Mouse (Mus musculus) limb, embryonic 11.5 days (tissue): ENCODE data around the gene Gm9821. TPM values are rescaled to one million over a fixed set of nuclear protein-coding genes. Genes with fewer than 3 reads are reported as not detected.

Experiments
- ATAC-seq: fragments of 200-750 bp; cut with Nextera tagmentation; 2 replicates; pipeline ENCODE4 v1.8.0; 2017; ENCODE audit warnings: low read depth; ENCODE audit not compliant: insufficient number of reproducible peaks, low FRiP score, low TSS enrichment
- DNase-seq: peaks from one replicate; pipeline ENCODE4 v3.0.0-alpha.2; 2015; ENCODE audit warnings: low spot score
- H3K27ac ChIP-seq: fragments of 300-500 bp; sonication (generic); replicated peaks from 2 replicates; pipeline ENCODE4 v1.5.1; 2014; ENCODE audit warnings: low read depth, mild to moderate bottlenecking, low read length
- H3K27me3 ChIP-seq: fragments of 300-500 bp; sonication (generic); 2 replicates; pipeline ENCODE4 v1.6.1; 2014; ENCODE audit warnings: mild to moderate bottlenecking, low read length, mixed read lengths; ENCODE audit not compliant: control insufficient read depth, insufficient read depth
- H3K36me3 ChIP-seq: fragments of 300-500 bp; sonication (generic); 2 replicates; pipeline ENCODE4 v1.6.1; 2014; ENCODE audit warnings: mild to moderate bottlenecking, low read length, moderate library complexity, mixed read lengths; ENCODE audit not compliant: control insufficient read depth, insufficient read depth
- H3K4me1 ChIP-seq: fragments of 300-500 bp; sonication (generic); 2 replicates; pipeline ENCODE4 v1.6.1; 2014; ENCODE audit warnings: low read length, mixed read lengths; ENCODE audit not compliant: control insufficient read depth, insufficient read depth
- H3K4me2 ChIP-seq: fragments of 300-500 bp; sonication (generic); 2 replicates; pipeline ENCODE4 v1.6.1; 2014; ENCODE audit warnings: low read depth, mild to moderate bottlenecking, moderate library complexity; ENCODE audit not compliant: severe bottlenecking
- H3K4me3 ChIP-seq: fragments of 300-500 bp; sonication (generic); 2 replicates; pipeline ENCODE4 v1.5.1; 2014; ENCODE audit warnings: low read depth, low read length
- H3K9ac ChIP-seq: fragments of 300-500 bp; sonication (generic); 2 replicates; pipeline ENCODE4 v1.6.1; 2014; ENCODE audit warnings: mild to moderate bottlenecking, low read length
- H3K9me3 ChIP-seq: fragments of 300-500 bp; sonication (generic); 2 replicates; pipeline ENCODE4 v1.6.1; 2016; ENCODE audit warnings: low read length; ENCODE audit not compliant: control insufficient read depth
- WGBS: fragments of 180-500 bp; shearing (Covaris S2); extraction: QIAGEN DNeasy Blood & Tissue Kit; methylation state at CpG from one replicate; pipeline ENCODE4 v1.1.7; 2014; 5-methylcytosine and 5-hydroxymethylcytosine counted together
- polyA plus RNA-seq: library from polyadenylated mRNA; unstranded; fragments of >200 nt; fragmentation: Nextera tagmentation; extraction: Ambion mirVana; gene quantifications from 2 replicates; pipeline ENCODE4 v1.2.1, GENCODE M21; 2014

Gene Gm9821
- polyA plus RNA-seq, 1 experiment from 2014 or later = 0.32 TPM

GRCm38 (mm10) chr2:91929455-91929854, 16.0 kb upstream of the Gm9821 start:
- Histone ChIP-seq H3K4me1 (peaks cover 23% of the 10 kb centered on the region), H3K27me3 (0 out of 2 replicates have a peak, but pooled peaks cover 3% of the 10 kb centered on the region), H3K9me3 (no peaks in the 10 kb centered on the region), H3K4me3 (peak overlapping the region; percentile 58), H3K4me2 (peak overlapping the region; percentile 73), H3K9ac (no peak overlapping the region; the same call in 1 of the 2 replicates), H3K36me3 (no peaks in the 10 kb centered on the region), H3K27ac (no peak overlapping the region)
- 51% methylated on average over 3 of the region's 3 CpGs for WGBS
- ATAC-seq = no peak
- no peak for DNase-seq

DNA sequence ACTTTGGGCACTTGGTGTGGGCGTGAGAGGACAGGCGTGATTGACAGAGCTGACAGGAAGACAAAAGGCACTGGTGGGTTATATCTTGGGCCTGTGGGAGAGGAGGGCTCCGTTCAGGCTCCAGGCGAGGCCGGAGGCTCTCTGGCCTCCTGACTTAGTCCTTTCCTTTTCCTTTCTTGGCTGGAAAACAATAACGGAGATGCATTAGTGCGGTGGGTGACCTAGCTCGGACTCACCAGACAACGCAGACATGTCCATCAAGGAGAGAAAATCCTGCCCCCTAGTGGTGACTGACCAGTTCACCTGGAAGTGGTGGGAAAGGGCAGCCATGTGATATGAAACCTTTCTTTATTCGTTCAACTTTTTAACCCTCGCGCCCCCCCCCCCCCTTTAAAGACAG, 15.6 kb upstream of the Gm9821 start:
- peaks cover 28% of the 10 kb centered on the region for H3K4me1 ChIP-seq
- peak overlapping the region; percentile 97; the same call in 1 of the 2 replicates for H3K27ac ChIP-seq

GRCm38 (mm10) chr2:91930761-91931291, 14.7 kb upstream of the Gm9821 start:
- peaks cover 28% of the 10 kb centered on the region for H3K4me1 ChIP-seq
- peak overlapping the region; percentile 97 for H3K27ac ChIP-seq
- WGBS = under 1% methylated on average over 23 of the region's 23 CpGs
- H3K9ac ChIP-seq = peak overlapping the region; percentile 88
- DNase-seq (peak; percentile 67), ATAC-seq (no peak)
- peak overlapping the region; percentile 58 for H3K4me3 ChIP-seq
- peak overlapping the region; percentile 73 for H3K4me2 ChIP-seq
- H3K27me3 ChIP-seq = no peaks in the 10 kb centered on the region
- 0 out of 2 replicates have a peak, but pooled peaks cover 3% of the 10 kb centered on the region for H3K36me3 ChIP-seq
- H3K9me3 ChIP-seq = no peaks in the 10 kb centered on the region

More for the DNA sequence above, 15.6 kb upstream of the Gm9821 start:
- H3K4me3 ChIP-seq = peak overlapping the region; percentile 58
- H3K9me3 ChIP-seq = no peaks in the 10 kb centered on the region
- peak overlapping the region; percentile 73 for H3K4me2 ChIP-seq
- WGBS = 8% methylated on average over 12 of the region's 12 CpGs
- H3K27me3 ChIP-seq = 0 out of 2 replicates have a peak, but pooled peaks cover under 1% of the 10 kb centered on the region
- peak; percentile 88 for DNase-seq
- 0 out of 2 replicates have a peak, but pooled peaks cover under 1% of the 10 kb centered on the region for H3K36me3 ChIP-seq
- H3K9ac ChIP-seq = peak overlapping the region; percentile 88
- no peak for ATAC-seq

GRCm38 (mm10) chr2:91931328-91932159, 14.0 kb upstream of the Gm9821 start:
- Histone ChIP-seq H3K27me3 (no peaks in the 10 kb centered on the region), H3K9ac (peak overlapping the region; percentile 88), H3K9me3 (no peaks in the 10 kb centered on the region), H3K4me1 (peaks cover 28% of the 10 kb centered on the region), H3K27ac (peak overlapping the region; percentile 97), H3K4me2 (peak overlapping the region; percentile 73), H3K36me3 (0 out of 2 replicates have a peak, but pooled peaks cover 7% of the 10 kb centered on the region), H3K4me3 (peak overlapping the region; percentile 58)
- peak; percentile 93 for DNase-seq
- ATAC-seq = peak; percentile 64
- WGBS = under 1% methylated on average over 50 of the region's 50 CpGs

DNA sequence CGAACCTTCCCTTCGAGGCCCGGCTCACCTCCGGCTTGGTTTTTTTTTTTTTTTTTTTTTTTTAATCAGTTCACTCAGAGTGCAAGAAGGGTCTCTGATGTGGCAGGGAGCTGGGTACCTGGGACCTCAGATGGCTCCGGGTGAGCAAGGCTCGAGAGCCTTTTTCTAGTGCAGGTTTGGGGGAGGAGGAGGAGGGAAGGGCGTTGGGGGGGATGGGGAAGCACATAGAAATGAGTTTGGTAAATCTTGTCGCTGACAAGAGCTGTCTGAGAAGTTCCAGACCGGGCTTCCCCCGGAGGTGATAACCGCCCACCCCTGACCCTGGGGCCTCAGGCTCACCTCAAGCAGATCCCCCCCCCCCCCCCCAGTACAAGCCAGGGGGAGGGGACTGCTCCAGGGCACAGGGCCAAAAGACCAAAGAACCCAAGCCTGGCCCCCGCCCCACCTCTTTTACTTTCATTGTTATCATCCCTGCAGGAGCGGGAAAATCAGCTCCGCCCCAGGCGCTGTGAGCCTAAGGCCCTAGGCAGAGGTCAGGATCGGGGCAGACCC, 13.3 kb upstream of the Gm9821 start, which contains the start of gene Mdk:
TSS of gene Mdk (minus strand) at position 138 of the 552 bp plus-strand sequence.
- Histone ChIP-seq H3K27ac (peak within 1 kb of the TSS; percentile 97), H3K9ac (peak within 1 kb of the TSS; percentile 88), H3K36me3 (peaks cover 13% of the 10 kb centered on the region; the same call in 1 of the 2 replicates), H3K4me2 (peak within 1 kb of the TSS; percentile 73), H3K27me3 (no peaks in the 10 kb centered on the region), H3K4me3 (peak within 1 kb of the TSS; percentile 58), H3K9me3 (no peaks in the 10 kb centered on the region), H3K4me1 (peaks cover 28% of the 10 kb centered on the region)
- 2% methylated on average over 16 of the region's 16 CpGs for WGBS
- ATAC-seq (peak; percentile 35), DNase-seq (peak; percentile 76)

DNA sequence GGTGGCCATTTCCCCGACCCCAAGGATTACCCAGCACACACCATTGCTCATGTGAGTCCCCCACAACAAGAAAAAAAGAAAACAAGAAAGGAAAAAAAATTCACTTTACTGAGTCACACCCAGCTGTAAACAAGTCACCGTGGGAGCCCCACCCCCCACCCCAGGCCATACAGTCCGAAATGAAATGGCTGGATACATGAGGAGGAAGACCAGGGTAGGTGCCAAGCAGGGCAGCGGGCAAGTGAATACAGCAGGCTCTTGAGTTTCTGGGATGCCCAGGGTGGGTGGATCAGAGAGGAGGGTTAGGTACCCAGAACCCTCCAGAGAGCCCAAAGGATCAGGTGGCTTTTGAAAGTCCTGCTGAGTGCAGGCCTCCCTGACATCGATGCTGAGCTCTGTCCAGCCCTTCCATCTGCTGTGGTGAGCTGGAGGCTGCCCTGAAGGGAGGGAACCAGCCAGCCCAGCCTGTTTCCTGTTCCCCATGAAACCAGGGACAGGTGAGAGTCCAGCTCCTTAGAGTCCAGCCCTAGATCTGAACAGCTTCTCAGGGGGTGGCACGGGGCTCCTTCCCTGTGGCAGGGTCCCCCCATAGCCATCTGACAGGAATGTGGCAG, 12.7 kb upstream of the Gm9821 start:
- Histone ChIP-seq H3K4me1 (peaks cover 28% of the 10 kb centered on the region), H3K27me3 (no peaks in the 10 kb centered on the region), H3K4me2 (peak overlapping the region; percentile 73), H3K9ac (peak overlapping the region; percentile 88; the same call in 1 of the 2 replicates), H3K27ac (peak overlapping the region; percentile 97), H3K4me3 (peak overlapping the region; percentile 58; the same call in 1 of the 2 replicates), H3K9me3 (no peaks in the 10 kb centered on the region), H3K36me3 (peaks cover 18% of the 10 kb centered on the region; the same call in 1 of the 2 replicates)
- no peak for ATAC-seq
- DNase-seq = peak; percentile 52
- WGBS = 12% methylated on average over 6 of the region's 6 CpGs

- Histone ChIP-seq H3K4me1 (peaks cover 28% of the 10 kb centered on the region), H3K36me3 (peaks cover 24% of the 10 kb centered on the region; the same call in 1 of the 2 replicates), H3K9me3 (no peaks in the 10 kb centered on the region), H3K27me3 (no peaks in the 10 kb centered on the region), H3K4me3 (0 out of 2 replicates have a peak overlapping the region, but pooled peaks have one; percentile 3), H3K9ac (peak overlapping the region; percentile 46; the same call in 1 of the 2 replicates), H3K27ac (peak overlapping the region; percentile 97), H3K4me2 (peak overlapping the region; percentile 73; the same call in 1 of the 2 replicates)
- ATAC-seq = no peak
- peak; percentile 70 for DNase-seq
- 4% methylated on average over 9 of the region's 9 CpGs for WGBS
These were observed 12.0 kb upstream of the Gm9821 start for GRCm38 (mm10) chr2:91933471-91933870.
